Mouse (Mus musculus) ES-E14 (cell line): ENCODE data around the gene Cnga3.

ENCODE experiments used
- MAFK ChIP-seq: IDR thresholded peaks from 2 replicates; pipeline ENCODE4 v1.6.1; 2014; ENCODE audit warnings: mild to moderate bottlenecking, low read depth, low read length, inconsistent platforms; ENCODE audit not compliant: insufficient read depth
- ZC3H11A ChIP-seq: IDR thresholded peaks from 2 replicates; pipeline ENCODE4 v1.6.1; 2012; ENCODE audit warnings: low read depth, mild to moderate bottlenecking, inconsistent platforms, low read length, borderline replicate concordance

DNA sequence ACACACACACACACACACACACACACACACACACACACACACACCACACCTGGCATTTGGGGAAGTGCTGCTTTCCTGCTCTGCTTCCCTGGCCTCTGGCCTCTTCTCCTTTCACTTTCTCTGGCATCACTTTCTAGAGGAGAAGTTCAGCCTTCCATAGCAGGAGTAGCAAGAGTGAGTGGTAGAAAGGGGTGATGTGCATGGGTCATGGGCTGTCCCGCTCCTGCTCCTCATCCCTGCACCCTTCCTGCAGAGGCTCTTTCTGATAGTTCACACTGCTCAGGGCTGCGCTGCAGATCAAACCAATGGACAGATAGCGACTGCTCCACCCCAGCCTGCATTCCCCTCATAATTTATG, 94.5 kb downstream of the Cnga3 start:
- no peak for TF ChIP-seq MAFK
- no peak for TF ChIP-seq ZC3H11A
